Mouse (Mus musculus): Measurements from ENCODE around the gene Atf6. TPM values are rescaled to one million over a fixed set of nuclear protein-coding genes. Genes with fewer than 3 reads are reported as not detected.

Gene Atf6
- total RNA-seq, 1 experiment from 2014 or later, result 47.7 TPM

DNA sequence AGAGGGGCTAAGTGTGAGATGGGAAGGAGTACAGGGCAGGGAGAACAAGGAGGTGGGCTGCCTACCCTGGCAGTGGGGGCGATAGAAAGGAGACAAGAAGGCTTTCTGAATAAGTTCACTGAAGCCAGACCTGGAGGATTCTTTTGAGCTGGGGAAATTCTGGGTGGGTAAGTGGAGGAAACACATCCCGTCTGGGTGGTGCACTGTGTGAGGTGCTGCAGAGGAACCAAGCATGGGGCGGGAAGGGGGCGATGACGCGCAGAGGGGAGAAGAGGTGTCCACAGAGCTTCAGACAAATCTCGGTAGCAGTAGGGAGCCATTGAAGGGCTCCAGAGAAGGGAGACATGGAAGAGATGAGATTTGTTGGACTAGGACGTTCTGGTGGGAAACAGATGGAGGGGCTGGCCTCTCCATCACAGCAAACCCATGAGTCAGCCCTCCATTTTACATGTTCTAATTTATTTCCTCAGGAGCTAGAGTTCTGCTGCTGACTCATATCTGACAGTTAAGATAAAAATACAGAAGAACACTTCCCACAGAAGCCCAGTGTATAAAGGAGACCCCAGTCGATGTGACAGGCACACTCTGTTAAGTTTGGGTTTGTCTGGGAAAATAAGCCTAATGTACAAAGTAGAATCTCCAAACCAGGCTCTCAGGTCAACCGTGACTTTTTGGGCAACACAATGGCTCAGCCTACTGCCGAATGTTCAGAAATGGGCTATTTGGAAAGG is 135.5 kb downstream of the Atf6 start:
- no peak for ATAC-seq (ENCODE audit: extremely low read depth, insufficient number of reproducible peaks, low FRiP score, poor library complexity, severe bottlenecking)

DNA sequence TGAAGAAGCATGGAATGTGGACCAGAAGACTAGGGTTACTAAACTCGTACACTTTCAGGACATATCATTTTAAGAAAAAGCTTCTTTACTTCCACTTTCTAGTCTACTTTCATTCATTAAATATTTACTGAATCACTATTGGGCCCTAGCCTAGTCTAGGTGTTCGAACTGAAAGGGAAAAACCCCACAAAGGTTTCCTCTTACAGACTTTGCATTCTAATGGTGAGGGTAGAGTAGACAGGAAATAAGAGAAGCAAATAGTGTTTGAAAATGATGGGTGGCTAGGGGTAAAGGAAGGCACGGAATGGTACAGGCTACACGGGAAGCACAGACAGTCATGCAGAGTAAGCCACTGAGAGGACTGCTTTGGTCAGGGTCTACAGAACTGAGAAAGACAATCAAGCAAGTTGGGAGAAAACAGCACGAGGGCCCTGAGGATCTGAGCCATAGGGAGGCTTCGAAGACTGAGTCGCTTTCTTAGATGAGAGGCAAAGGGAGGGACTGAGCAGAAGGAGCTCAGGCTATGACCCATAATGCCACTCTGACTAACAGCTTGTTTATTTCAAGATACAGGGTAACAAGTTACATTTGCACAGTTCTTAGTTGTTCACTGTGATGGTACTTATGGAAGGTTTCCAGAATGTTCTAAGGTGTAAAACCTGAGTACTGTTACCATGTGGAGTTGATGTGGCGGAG is 138.2 kb downstream of the Atf6 start:
- ATAC-seq (ENCODE audit: extremely low read depth, insufficient number of reproducible peaks, low FRiP score, poor library complexity, severe bottlenecking), result peak; percentile 54

DNA sequence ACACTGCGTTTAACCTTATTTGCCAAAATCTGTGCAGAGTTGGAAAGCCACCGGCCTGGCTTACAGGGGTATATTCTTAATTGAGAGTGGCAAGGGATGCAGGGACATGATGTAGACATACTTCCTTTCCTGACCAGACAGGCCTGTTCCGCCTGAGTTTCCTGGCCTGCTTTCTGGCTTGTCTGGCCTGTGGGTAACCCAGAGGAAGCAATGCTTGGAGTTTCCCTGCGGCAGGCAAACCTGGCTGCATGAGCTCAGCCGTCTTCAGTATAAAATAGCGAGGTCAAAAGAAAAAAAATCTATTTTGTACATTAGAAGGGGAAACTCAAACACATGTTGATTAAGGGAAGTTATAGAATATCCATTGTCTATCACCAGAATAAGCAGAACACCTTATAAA is 139.0 kb downstream of the Atf6 start:
- ATAC-seq (ENCODE audit: extremely low read depth, insufficient number of reproducible peaks, low FRiP score, poor library complexity, severe bottlenecking), result no peak

DNA sequence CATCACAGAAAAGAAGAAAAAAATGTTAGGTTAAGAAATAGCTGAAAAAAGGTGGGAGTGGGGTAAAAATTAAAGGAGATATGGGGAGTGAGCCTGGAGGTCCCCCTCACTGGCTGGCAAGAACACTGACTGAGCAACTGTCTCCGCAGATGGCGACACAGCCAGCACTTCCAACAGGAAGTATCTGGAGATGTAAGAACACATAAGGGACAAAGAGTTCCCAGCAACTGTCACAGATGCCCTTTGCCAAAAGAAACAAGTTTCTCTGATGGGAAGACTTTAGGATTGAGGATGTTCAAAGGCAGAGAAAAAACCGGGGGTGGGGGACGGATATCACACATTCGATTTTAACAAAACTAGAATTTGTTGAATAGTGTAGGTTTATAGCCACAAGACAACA is 146.0 kb downstream of the Atf6 start:
- no peak for ATAC-seq (ENCODE audit: extremely low read depth, insufficient number of reproducible peaks, low FRiP score, poor library complexity, severe bottlenecking)

DNA sequence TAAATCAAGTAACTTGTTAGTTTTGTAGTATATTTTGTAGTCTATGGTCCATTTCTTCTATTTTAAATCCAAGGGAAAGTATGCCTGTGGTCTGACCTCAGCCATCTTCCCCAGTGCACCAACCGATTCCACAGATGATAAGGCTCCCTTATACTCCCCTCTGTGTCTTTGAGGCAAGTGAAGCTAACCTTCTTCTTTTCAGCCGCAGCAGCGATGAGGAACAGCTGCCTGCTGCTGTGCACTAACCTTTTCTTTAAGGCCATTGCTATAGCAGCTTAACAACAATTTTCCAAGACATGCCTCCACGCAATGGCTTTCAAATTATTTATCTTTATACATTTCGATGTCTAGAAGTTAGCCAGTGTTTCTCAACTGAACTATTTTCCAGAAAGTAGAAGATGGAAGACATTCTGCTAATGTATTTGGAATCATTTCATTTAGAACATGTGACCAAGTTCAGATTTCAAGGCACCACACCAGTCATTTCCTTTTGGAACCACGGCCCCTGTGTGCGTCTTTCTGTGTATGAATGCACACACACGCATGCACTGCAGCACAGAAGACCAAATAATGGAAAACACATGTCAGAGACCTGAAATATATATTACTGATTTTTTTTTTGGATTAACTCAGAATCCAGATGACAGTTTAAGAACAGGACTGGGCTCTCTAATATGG is 149.3 kb downstream of the Atf6 start:
- ATAC-seq (ENCODE audit: extremely low read depth, insufficient number of reproducible peaks, low FRiP score, poor library complexity, severe bottlenecking), result no peak

DNA sequence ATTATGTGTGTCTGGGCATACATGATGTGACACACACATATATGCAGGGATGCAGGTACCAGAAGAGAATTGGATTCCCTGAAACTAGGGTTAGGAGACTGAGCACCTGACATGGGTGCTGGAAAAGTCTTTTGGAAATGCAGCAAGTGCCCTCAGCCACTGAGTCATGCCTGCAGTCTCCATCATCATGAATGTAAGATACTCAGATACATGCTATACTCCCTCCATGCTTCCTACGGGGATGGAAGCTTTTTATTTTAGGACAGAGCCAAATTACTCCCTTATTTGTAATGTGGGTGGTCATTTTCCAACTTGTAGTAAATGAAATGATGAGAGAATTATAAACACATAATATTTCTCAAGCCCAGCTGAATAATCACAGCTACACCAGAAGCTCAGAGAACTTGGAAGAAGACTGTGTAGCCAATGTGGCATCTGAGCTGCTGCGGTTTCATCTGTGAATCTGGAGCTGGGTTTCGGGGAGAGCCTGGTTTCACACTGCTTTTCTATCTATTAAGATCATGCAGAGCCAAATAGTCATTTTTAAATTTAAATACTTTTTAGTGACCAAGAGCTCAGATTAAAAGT is 150.2 kb downstream of the Atf6 start:
- ATAC-seq (ENCODE audit: extremely low read depth, insufficient number of reproducible peaks, low FRiP score, poor library complexity, severe bottlenecking), result no peak

DNA sequence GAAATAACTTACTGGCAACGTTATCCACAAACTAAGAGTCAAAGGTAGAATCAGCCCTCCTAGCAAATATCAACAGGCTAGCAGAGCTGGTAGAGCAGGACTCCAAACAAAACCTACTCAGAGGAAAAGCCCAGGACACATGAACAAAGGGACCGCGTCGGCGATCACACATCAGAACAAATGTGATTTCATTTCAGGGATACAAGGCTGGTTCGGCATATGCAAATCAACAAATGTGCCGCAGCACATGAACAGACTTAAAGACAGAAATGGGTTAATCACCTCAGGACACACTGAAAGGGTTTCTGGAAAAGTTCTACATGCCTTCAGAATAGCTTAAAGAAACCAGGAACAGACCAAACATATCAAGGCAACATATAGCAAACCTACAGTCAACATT is 155.8 kb downstream of the Atf6 start:
- no peak for ATAC-seq (ENCODE audit: extremely low read depth, insufficient number of reproducible peaks, low FRiP score, poor library complexity, severe bottlenecking)

DNA sequence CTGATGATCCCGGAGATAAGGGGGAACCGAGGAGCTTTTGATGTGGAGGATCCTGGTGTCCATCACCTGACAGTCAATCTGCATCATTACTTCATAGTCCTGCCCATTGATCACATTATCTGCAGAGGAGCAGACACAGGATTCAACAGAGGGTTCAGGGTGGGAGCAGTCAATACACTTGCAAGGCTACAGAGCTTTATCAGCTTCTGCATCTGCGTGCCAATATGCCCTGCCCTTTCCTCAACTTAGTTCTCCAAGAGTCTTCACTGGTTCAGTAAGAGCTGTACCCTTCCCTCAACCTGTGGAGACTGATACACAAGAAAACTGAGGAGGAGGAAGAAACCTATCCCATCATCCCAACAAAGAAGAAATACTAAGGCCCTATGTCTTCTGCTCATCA is 157.6 kb downstream of the Atf6 start:
- no peak for ATAC-seq (ENCODE audit: extremely low read depth, insufficient number of reproducible peaks, low FRiP score, poor library complexity, severe bottlenecking)

DNA sequence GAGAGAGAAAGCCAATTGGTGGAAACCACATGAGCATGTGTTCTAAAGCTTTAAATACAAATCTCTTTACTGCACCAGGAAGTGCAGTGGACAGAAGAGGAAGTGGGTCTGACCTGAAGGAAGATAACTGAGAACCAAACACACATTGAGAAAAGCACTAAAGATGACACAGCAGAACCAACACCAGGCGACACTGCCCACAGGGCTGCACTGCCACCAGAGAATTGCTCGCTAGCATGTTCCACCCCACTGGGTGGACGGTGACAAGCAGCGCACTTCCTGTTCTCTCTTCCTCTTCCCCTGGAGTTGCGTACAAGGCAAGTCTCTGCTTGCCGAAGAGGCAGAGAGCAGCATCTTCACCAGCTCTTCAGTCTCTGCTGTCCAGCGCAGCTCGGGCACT is 158.1 kb downstream of the Atf6 start:
- ATAC-seq (ENCODE audit: extremely low read depth, insufficient number of reproducible peaks, low FRiP score, poor library complexity, severe bottlenecking), result peak; percentile 98

DNA sequence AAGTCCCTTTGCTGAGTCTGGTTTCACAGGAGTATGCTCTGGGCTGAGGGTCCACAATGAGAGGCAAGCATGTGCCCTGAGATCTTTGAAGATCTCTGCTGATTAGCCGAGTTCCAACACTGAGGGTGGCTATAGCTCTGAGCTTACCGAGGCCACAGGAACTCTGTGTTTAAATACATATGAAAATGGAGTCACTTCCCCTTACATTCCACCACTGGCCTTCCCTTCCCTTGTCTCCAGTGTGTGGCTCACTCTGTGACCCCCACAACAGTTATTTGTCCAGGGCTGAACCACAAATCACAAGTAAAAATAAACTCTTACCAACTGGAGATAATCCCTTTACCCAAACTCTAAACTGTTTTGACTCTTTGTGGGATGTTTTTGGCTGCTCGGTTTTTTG is 158.5 kb downstream of the Atf6 start:
- ATAC-seq (ENCODE audit: extremely low read depth, insufficient number of reproducible peaks, low FRiP score, poor library complexity, severe bottlenecking), result no peak

DNA sequence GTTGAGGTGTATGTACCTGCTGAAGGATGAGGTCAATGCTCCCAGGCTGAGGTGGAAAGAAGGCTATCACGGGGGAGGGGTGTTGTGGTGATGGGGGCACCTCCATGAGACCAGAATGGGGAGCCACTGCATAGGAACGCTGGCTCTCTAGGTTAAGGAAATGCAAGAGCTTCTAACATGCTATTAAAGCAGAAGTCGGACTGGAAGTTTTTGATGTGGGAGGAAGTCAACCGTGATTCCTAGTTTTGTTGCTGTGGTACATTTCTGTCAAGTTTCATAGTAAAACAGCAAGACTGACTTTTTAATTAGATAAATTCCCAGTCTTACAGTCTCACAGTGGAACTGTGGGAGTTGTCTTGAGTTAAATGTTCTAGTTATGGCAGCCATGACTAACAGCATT is 161.5 kb downstream of the Atf6 start:
- ATAC-seq (ENCODE audit: extremely low read depth, insufficient number of reproducible peaks, low FRiP score, poor library complexity, severe bottlenecking), result no peak

DNA sequence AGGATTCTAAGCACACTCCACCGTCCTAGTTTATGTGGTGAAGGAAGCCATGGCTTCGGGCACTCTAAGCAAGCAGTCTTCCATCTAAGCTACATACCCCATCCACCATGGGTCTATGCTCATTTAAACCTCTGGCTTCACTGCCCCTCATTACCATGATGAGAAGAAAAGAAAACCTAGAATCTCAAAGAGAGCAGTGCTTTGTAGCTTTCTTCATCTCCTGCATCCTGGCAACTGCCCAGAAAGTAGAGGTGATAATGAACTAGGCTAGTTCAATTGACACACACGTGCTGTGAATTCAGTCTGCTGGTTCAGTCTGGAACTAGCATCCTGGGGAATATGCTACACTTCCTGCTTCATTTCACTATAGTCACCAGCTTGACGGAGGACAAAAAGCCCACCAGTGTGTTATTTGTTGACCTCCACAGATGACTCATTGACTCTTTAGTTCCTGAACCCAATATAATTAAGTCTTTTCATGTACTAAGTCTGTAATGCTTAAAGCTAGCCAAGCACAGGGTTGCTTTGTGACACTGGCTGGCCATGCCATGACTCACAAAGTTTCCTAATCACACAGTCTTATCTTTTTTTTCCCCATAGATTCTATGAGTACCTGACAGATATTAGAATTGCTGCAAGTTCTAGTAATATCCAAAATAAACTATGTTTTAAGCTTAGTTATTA is 162.5 kb downstream of the Atf6 start:
- ATAC-seq (ENCODE audit: extremely low read depth, insufficient number of reproducible peaks, low FRiP score, poor library complexity, severe bottlenecking), result no peak

DNA sequence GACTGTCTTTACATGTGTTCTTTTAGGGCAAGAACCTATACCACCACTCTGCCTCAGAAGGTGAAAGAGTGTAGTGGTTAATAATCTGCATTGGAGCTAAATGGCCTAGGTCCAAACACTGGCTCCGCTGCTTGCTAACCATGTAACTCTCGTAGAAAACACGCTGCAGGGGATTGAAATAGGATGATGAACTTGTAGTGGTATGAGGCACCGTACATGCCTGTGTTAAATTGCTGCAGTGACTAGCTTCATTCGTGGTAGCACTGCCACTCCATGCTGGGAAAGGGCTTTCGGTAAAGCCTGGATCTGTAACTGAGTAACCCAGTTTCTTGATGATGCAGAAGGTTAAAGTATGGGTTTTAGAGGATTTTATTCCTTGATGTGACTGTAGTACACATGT is 163.5 kb downstream of the Atf6 start:
- ATAC-seq (ENCODE audit: extremely low read depth, insufficient number of reproducible peaks, low FRiP score, poor library complexity, severe bottlenecking), result no peak

DNA sequence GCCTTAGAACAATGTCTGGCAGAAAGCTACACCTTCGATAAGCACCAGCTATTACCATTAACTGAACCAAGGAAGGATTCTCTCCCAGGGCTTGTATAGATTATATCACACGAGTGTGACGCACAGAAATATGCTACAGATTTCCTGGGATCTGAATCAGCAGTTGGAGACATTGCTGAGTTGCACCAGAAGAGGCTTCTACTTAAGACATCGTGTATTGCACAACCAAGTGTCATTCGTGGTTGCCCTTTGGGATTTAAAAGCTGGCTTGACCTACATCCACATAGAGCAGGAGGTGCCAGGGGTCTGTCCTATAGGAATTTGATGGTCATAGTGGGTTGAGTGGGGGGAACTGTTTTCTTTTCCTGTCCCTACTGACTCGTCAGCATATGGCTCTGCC is 164.6 kb downstream of the Atf6 start:
- no peak for ATAC-seq (ENCODE audit: extremely low read depth, insufficient number of reproducible peaks, low FRiP score, poor library complexity, severe bottlenecking)

DNA sequence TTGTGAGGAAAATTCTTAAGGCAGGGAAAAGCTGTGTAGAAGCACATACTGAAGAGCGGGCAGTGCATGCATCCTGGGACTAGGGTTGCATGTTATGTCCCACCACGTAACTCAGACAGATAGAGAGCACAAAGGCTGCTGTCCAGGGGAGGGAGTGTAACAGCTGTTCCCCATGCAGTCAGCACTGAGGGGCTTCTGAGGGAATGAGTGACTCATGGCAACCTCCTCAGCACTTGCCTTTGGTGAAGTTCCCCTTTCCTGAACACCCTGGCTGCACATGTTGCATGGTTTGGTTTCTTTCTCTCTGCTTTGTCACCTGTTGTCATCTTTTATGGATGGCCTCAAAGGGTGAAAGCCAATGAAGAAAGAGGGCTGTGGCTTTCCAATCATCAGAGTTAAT is 165.3 kb downstream of the Atf6 start:
- ATAC-seq (ENCODE audit: extremely low read depth, insufficient number of reproducible peaks, low FRiP score, poor library complexity, severe bottlenecking), result peak; percentile 64; the same call in 1 of the 2 replicates

DNA sequence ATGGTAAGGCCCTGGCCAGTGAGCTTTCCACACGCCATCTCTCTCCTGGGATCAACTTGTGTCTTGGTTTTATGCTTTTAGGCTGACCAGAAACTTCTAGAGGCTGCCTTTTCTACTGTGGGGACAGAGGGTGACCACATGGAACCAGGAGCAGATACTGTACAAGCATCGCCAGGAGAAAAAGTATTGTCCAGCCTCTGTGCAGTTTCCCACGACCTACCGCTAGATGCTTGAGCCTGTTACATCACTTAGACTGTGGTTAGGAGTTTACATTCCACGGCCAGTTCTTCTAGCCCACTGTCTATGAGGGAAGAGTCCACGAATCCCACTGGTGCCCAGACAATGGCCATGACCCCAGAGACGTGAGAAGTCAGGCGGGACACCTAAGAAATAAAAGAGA is 166.0 kb downstream of the Atf6 start:
- no peak for ATAC-seq (ENCODE audit: extremely low read depth, insufficient number of reproducible peaks, low FRiP score, poor library complexity, severe bottlenecking)

DNA sequence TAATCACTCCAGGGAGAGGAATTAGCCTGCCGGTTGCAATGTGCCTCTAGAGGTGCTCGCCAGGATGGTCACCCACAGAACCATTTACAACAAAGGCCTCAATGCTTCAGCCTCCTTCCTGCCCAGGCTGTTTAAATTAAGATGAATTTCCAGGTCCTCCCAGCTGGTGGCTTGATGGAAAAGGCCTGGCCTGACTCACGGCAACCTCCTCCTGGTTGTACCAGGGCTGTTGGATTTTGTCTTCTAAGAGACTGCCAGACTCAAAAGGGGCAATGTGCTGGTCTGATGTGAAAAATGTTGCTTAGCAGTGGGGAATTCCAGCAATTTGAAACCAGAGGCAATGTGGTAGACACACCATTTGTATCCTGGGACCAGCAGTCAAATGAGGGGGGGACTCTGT is 166.4 kb downstream of the Atf6 start:
- ATAC-seq (ENCODE audit: extremely low read depth, insufficient number of reproducible peaks, low FRiP score, poor library complexity, severe bottlenecking), result no peak

DNA sequence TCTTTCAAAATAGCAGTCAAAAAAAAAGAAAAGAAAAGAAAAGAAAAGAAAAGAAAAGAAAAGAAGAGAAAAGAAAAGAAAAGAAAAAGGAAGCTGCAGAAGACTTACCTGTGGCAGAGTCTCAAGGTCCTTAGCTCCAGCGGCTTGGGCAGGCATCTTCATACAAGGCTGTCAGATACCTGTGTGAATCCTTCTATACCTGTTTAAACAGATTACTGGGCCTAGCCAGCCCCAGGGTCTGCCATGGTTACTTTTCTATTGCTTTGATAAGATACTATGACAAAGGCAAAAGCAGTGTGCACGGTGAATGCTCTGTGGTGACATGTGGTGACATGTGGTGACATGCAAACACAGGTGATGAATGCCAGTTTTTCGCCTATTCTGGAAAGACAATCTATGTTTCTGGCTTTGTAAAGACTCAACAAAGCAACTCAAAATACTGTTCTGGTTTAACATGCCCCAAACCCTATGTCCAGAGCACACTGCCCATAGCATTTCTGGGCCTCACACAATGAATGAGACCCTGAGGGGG is 167.0 kb downstream of the Atf6 start:
- no peak for ATAC-seq (ENCODE audit: extremely low read depth, insufficient number of reproducible peaks, low FRiP score, poor library complexity, severe bottlenecking)

DNA sequence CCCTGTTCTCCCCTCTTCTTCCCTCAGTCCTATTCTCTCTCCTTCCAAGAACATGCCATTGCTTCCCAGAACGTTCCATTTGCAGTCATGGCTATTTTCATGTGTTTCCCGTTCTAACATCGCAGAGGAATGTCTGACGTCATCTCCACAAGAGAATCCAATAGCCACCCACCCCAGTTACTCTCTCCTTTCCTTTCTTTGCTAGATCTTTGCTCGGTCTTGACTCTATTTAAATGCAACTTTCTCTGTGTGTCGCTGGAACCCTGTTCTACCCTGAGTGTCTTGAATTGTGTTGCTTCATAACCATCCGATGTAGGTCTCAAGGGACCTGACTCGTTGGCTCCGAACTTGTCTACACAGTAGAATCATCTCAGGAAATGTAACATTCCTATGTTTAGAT is 168.0 kb downstream of the Atf6 start:
- no peak for ATAC-seq (ENCODE audit: extremely low read depth, insufficient number of reproducible peaks, low FRiP score, poor library complexity, severe bottlenecking)
